Mouse (Mus musculus): ENCODE results near the gene Adam6b.

Adam6b gene

DNA sequence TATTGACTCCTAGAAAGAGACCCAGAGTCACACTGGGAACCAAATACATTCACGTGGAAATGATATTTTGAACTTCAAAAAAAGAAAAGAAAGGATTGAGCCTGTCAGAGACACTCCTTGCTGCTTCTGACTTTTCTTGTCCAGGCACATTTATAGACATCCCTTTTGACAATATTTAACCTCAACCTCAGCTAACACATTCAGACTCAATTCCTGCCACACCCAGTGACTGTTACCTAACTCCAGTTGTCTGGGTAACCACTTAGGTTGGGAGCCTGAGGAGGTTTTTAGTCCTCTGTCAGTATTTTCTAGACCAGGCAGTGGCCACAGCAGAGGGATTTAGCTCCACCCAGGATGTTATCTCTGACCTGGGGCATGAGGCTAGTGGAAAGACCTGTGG lies at the start of gene Adam6b:
Gene Adam6b (plus strand): TSS at position 301 of the 400 bp plus-strand sequence.
- in situ Hi-C loops (cut with MboI) = loop anchor here (10.0 kb wide), 2 partner anchors 116 to 234 kb away; no protein-coding TSS in a partner anchor

DNA sequence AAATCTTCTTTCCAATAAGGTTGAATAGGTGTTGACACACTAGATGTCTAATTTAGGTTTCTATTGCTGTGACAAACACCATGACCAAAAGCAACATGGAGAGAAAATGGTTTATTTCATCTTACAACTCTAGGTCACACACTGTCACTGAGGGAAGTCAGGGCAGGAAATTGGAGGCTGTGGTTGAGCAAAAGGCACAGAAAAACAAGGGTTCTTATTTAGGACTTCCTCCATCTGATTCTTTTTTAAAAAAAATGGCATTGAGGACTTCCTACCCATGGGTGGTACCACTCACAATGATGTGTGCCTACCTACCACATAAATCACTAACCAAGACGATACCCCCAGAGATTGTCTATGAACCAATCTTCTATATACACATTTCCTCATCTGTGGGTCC lies 43.2 kb upstream of the Adam6b start:
- in situ Hi-C loops (cut with MboI) = no loop called here

DNA sequence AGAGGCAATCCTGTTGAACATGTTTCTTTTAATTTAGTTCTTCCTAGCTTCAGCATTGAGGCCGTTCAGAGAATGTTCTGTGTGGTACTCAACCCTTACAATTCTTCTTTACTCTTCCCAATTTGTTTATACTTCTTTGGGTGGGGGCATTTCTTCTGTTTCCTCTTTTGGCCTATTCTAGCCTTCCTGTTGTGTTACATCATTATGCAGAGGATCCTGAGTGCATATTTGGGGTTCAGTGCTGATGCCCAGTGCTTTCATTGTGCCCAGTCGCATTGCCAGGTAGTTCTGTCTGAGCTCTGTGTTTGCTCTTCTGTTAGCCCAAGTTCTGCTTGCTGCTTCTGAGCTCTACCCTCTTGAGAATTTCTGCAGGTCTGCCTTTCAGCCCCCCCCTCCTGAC lies 13.1 kb upstream of the Adam6b start:
- in situ Hi-C loops (cut with MboI) = no loop called here

DNA sequence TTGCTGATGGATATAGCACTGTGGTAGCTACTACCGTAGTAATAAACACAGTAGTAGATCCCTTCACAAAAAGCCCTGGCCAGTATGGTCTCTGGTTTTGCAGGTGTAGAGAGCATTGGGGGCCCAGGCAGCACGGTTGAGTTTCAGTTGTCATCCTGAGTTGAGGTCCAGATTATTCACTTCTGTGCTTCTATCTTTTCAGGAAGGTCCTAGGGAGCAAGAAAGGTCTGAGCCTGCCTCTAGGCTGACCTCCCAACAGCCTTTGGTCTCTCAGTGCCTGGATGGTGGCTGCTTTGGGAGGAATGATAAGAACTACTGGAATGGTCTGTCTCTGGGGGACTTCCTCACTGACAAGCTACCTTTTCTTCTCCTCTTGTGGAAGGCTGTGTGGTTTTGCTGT lies 7.2 kb upstream of the Adam6b start:
- in situ Hi-C loops (cut with MboI) = loop anchor here (10.0 kb wide), 2 partner anchors 123 to 227 kb away; no protein-coding TSS in a partner anchor

DNA sequence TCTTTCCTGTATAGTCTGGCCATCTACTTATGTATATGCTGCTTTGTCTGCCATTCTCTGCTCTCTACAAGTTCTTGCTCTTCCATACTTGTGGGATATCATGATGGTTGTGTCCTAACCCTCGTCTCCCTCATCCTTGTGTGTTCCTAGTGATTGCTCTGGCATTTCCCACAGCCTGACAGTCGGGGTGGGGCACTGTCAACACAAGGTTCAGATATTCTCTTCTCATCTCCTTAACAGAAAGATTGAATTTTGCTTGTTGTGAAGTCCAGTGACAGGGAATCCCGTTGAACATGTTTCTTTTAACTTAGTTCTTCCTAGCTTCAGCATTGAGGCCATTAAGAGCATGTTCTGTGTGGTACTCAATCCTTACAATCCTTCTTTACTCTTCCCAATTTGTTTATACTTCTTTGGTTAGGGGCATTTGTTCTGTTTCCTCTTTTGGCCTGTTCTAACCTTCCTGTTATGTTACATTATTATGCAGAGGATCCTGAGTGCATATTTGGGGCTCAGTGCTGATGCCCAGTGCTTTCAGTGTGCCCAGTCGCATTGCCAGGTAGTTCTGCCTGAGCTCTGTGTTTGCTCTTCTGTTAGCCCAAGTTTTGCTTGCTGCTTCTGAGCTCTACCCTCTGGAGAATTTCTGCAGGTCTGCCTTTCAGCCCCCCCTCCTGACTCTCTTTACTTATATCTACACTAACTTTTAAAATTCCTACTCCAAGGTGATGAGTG lies 6.5 kb upstream of the Adam6b start:
- in situ Hi-C loops (cut with MboI) = loop anchor here (10.0 kb wide), 2 partner anchors 122 to 228 kb away; no protein-coding TSS in a partner anchor

DNA sequence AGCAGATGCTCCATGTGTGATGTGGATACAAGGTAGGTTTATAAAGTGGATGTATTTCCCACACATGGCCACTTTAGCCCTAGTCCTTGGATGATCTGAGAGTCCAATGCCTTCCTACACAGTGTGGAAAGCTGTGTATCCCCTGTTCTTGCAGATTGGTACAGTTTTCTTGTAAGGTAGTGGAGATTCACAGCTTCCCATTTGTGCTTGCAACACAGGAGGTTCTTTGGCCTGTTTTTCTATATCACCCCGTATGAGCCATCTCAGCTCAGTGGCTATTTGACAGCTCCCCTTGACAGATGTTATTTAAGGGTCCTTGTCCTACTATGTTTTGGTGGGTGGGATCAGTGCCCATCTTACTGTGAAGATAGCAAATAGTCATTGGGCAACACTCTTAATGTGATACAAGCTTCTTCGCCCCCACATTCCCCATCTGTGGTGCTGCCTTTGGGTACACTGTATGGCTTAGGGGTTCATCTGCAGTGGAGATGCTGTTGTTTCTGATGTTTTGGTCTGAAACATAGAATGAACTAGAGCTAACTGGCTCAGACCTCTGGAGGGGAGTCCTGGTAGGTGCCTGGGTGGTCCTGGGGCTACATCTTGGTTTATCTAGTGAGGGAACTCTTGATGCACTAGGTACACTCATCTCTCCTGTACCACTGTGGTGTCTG lies 5.7 kb upstream of the Adam6b start:
- in situ Hi-C loops (cut with MboI) = loop anchor here (10.0 kb wide), 2 partner anchors 121 to 229 kb away; no protein-coding TSS in a partner anchor

DNA sequence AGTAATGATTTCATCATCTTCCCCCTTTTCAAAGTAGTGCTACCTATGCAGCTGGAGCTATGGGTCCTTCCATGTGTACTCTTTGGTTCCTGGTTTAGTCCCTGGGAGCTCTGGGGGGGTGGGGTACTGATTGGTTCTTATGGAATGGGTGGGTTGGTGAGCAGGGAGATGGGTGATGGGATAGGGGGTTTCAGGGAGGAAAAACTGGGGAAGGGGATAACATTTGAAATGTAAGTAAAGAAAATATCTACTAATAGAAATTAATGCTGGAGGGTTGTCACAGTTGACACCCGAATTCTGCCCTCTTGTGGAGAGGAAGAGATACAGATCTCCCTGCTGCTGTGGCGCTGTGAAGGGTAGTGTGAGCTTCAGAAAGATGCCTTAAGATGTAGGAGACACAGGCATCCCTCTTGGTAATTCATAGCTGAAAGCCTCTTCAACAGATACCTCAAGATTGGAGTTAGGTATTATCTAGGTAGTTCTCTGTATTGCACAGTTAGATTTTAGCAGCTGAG lies 4.3 kb upstream of the Adam6b start:
- in situ Hi-C loops (cut with MboI) = loop anchor here (10.0 kb wide), 2 partner anchors 120 to 230 kb away; no protein-coding TSS in a partner anchor

DNA sequence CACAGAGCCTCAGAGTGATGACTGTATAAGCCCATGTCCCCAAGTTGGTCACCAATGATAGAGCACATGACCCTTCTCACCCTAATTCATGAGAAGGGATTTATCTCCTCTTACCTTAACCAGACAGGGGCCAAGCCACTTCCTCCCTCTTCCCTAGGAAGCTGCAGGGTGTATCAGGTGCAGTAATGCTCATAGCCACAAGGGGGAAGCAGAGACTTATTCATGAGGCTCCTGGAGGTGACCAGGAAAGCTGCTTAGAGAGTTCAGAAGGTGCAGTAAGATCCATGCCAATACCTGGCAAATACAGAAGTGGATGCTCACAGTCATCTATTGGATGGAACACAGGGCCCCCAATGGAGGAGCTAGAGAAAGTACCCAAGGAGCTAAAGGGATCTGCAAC lies 1.6 kb upstream of the Adam6b start:
- in situ Hi-C loops (cut with MboI) = loop anchor here (10.0 kb wide), 2 partner anchors 117 to 233 kb away; no protein-coding TSS in a partner anchor

DNA sequence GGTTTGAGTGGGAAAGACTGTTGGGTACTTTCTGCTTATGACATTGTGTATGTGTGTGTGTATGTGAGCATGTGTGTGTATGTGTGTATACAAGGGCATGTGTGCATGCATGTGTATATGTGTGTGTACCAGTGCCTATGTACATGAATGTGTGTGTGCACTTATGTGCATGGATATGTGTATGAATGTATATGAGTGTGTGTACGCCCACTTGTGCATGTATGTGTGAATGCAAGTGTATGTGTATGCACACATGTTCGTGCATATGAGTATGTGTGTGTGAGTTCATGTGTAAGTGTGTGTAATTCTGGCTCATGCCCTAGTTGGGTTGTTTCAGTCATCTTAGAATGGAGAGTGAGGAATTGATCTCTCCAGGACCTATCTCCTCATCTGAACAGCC lies 36.6 kb downstream of the Adam6b start:
- in situ Hi-C loops (cut with MboI) = no loop called here

Data from mature B cell (primary cell).